Mouse (Mus musculus) midbrain, embryonic 12.5 days (tissue): ENCODE measurements around the gene Rad23a. TPM values are rescaled to one million over a fixed set of nuclear protein-coding genes. Genes with fewer than 3 reads are reported as not detected.

Source experiments
- ATAC-seq: fragments of 200-750 bp; cut with Nextera tagmentation; 2 replicates; pipeline ENCODE4 v1.8.0; 2017; ENCODE audit warnings: low read depth, moderate TSS enrichment, moderate library complexity; ENCODE audit not compliant: low FRiP score
- H3K27ac ChIP-seq: fragments of 300-500 bp; sonication (generic); replicated peaks from 2 replicates; pipeline ENCODE4 v1.5.1; 2016; ENCODE audit warnings: mild to moderate bottlenecking
- H3K27me3 ChIP-seq: fragments of 300-500 bp; sonication (generic); 2 replicates; pipeline ENCODE4 v1.6.1; 2016; ENCODE audit warnings: mild to moderate bottlenecking
- H3K36me3 ChIP-seq: fragments of 300-500 bp; sonication (generic); 2 replicates; pipeline ENCODE4 v1.6.1; 2016
- H3K4me1 ChIP-seq: fragments of 300-500 bp; sonication (generic); 2 replicates; pipeline ENCODE4 v1.6.1; 2016
- H3K4me2 ChIP-seq: fragments of 300-500 bp; sonication (generic); replicated peaks from 2 replicates; pipeline ENCODE4 v1.6.1; 2016; ENCODE audit warnings: mild to moderate bottlenecking, moderate library complexity
- H3K4me3 ChIP-seq: fragments of 300-500 bp; sonication (generic); 2 replicates; pipeline ENCODE4 v1.5.1; 2016; ENCODE audit warnings: mild to moderate bottlenecking
- H3K9ac ChIP-seq: fragments of 300-500 bp; sonication (generic); replicated peaks from 2 replicates; pipeline ENCODE4 v1.6.1; 2016; ENCODE audit warnings: mild to moderate bottlenecking, moderate library complexity
- H3K9me3 ChIP-seq: fragments of 300-500 bp; sonication (generic); 2 replicates; pipeline ENCODE4 v1.6.1; 2016; ENCODE audit warnings: mild to moderate bottlenecking
- WGBS: fragments of 180-500 bp; shearing (Covaris S2); methylation state at CpG from one replicate; pipeline ENCODE4 v1.1.7; 2016; 5-methylcytosine and 5-hydroxymethylcytosine counted together
- polyA plus RNA-seq: library from polyadenylated mRNA; unstranded; fragments of >200 nt; fragmentation: Nextera tagmentation; extraction: Ambion mirVana; gene quantifications from 2 replicates; pipeline ENCODE4 v1.2.1, GENCODE M21; 2016

Gene Rad23a
- polyA plus RNA-seq, 1 experiment from 2014 or later = 104 TPM

- Histone ChIP-seq H3K9me3 (no peaks in the 10 kb centered on the region), H3K4me1 (0 out of 2 replicates have a peak, but pooled peaks cover 3% of the 10 kb centered on the region), H3K36me3 (no peaks in the 10 kb centered on the region), H3K4me2 (peak overlapping the region; percentile 49), H3K9ac (0 out of 2 replicates have a peak overlapping the region, but pooled peaks have one; percentile 5), H3K27me3 (peaks cover 20% of the 10 kb centered on the region), H3K27ac (no peak overlapping the region), H3K4me3 (peak overlapping the region; percentile 20; the same call in 1 of the 2 replicates)
- WGBS = 0% methylated on average over 18 of the region's 18 CpGs
- peak; percentile 79; the same call in 1 of the 2 replicates for ATAC-seq
These were observed 16.8 kb downstream of the Rad23a start for GRCm38 (mm10) chr8:84823653-84824052.

- peak within 1 kb of the TSS; percentile 20; the same call in 1 of the 2 replicates for H3K4me3 ChIP-seq
These were observed 17.7 kb downstream of the Rad23a start, which contains the start of gene Dand5 for GRCm38 (mm10) chr8:84822723-84823122. TSS of gene Dand5 (minus strand) at chr8:84822823.

DNA sequence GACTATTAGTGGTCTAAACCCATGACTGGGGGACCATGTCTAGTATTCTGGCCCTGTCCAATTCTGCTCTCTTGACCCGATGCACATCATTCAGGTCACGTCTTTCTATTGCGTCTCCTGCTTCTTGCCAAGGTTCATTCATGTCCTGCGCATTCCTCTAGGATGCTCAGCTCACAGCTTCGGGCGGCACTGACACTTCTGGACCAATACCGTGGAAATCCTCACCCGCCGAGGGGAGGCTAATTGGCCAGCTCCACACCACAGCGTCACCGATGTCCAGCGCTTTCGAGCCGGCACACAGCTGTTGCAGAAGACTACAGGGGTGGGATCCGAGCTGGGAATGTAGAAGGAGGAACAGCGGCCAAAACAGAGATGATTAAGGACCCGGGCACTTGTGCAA, 24.3 kb downstream of the Rad23a start:
- Histone ChIP-seq H3K9me3 (no peaks in the 10 kb centered on the region), H3K36me3 (no peaks in the 10 kb centered on the region), H3K4me2 (no peak overlapping the region), H3K27me3 (peaks cover 48% of the 10 kb centered on the region), H3K27ac (no peak overlapping the region), H3K4me1 (peaks cover 27% of the 10 kb centered on the region), H3K4me3 (no peak overlapping the region), H3K9ac (no peak overlapping the region)
- no peak for ATAC-seq
- 75% methylated on average over 17 of the region's 17 CpGs for WGBS

More at GRCm38 (mm10) chr8:84822723-84823122, 17.7 kb downstream of the Rad23a start, which contains the start of gene Dand5:
- H3K36me3 ChIP-seq = no peaks in the 10 kb centered on the region
- H3K4me2 ChIP-seq = peak within 1 kb of the TSS; percentile 49
- H3K4me1 ChIP-seq = 0 out of 2 replicates have a peak, but pooled peaks cover 3% of the 10 kb centered on the region
- ATAC-seq = no peak
- H3K9me3 ChIP-seq = no peaks in the 10 kb centered on the region
- H3K27me3 ChIP-seq = peaks cover 20% of the 10 kb centered on the region
- 31% methylated on average over 3 of the region's 3 CpGs for WGBS
- H3K9ac ChIP-seq = peak within 1 kb of the TSS; percentile 5; the same call in 1 of the 2 replicates
- no peak within 1 kb of the TSS for H3K27ac ChIP-seq

- Histone ChIP-seq H3K9ac (peak overlapping the region; percentile 34; the same call in 1 of the 2 replicates), H3K4me1 (peaks cover 32% of the 10 kb centered on the region), H3K27ac (peak overlapping the region; percentile 30; the same call in 1 of the 2 replicates), H3K27me3 (peaks cover 54% of the 10 kb centered on the region), H3K36me3 (no peaks in the 10 kb centered on the region), H3K9me3 (no peaks in the 10 kb centered on the region), H3K4me3 (0 out of 2 replicates have a peak overlapping the region, but pooled peaks have one; percentile 12), H3K4me2 (no peak overlapping the region)
- 9% methylated on average over 9 of the region's 9 CpGs for WGBS
- peak; percentile 54 for ATAC-seq
These were observed 24.9 kb downstream of the Rad23a start for GRCm38 (mm10) chr8:84815547-84815946.

- Histone ChIP-seq H3K4me2 (no peak overlapping the region), H3K4me1 (peaks cover 36% of the 10 kb centered on the region), H3K27ac (peak overlapping the region; percentile 30; the same call in 1 of the 2 replicates), H3K4me3 (no peak overlapping the region), H3K9me3 (no peaks in the 10 kb centered on the region), H3K27me3 (peaks cover 58% of the 10 kb centered on the region), H3K36me3 (no peaks in the 10 kb centered on the region), H3K9ac (peak overlapping the region; percentile 34)
- ATAC-seq = peak; percentile 8; the same call in 1 of the 2 replicates
- WGBS = 34% methylated on average over 19 of the region's 19 CpGs
These were observed 25.7 kb downstream of the Rad23a start for GRCm38 (mm10) chr8:84814555-84815441.

GRCm38 (mm10) chr8:84814240-84814554, 26.3 kb downstream of the Rad23a start:
- no peak for ATAC-seq
- Histone ChIP-seq H3K27me3 (peaks cover 64% of the 10 kb centered on the region), H3K4me3 (no peak overlapping the region), H3K36me3 (no peaks in the 10 kb centered on the region), H3K9me3 (no peaks in the 10 kb centered on the region), H3K4me1 (peaks cover 42% of the 10 kb centered on the region), H3K9ac (0 out of 2 replicates have a peak overlapping the region, but pooled peaks have one; percentile 34), H3K4me2 (no peak overlapping the region), H3K27ac (0 out of 2 replicates have a peak overlapping the region, but pooled peaks have one; percentile 10)
- whole genome bisulfite sequencing = 83% methylated on average over 11 of the region's 11 CpGs

DNA sequence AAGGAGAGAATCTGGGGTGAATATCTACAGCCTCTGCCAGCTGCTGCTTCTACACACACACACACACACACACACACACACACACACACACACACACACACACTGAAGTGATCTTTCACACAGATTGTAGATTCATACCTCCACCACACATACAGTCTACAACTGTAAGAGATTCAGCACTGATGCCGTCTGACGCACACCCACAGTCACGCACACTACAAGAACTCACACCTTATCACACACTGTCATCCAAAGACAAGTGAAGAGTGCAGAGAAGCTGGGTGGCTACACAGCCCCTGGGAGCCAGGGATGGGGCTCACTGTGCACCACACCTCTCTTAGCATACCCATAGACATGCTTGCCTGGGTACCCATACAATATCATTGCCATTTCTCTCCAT, 26.6 kb downstream of the Rad23a start:
- WGBS = 92% methylated on average over 3 of the region's 3 CpGs
- H3K27ac ChIP-seq = 0 out of 2 replicates have a peak overlapping the region, but pooled peaks have one; percentile 10
- no peak overlapping the region for H3K4me3 ChIP-seq
- no peaks in the 10 kb centered on the region for H3K9me3 ChIP-seq
- H3K9ac ChIP-seq = no peak overlapping the region
- H3K27me3 ChIP-seq = peaks cover 68% of the 10 kb centered on the region
- no peak for ATAC-seq
- no peak overlapping the region for H3K4me2 ChIP-seq
- peaks cover 46% of the 10 kb centered on the region for H3K4me1 ChIP-seq
- no peaks in the 10 kb centered on the region for H3K36me3 ChIP-seq

DNA sequence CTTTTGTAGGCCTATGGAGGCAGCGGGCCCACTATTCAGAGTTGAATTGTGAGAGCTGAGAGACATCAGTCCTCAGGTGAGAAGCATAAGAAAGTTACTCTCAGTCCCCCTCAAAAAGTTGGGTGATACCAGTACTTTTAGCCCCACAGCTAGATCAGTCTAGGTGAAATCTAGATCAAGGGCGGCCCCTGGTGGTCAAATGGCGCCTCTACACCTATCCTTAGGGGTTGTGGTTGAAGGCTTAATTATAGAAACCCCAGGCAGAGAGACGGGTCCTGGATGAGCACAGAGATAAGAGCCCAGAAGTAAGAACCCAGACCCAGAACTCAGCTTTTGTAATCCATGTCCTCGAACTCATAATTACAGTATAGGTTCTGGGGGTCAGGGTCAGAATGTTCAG, 27.4 kb downstream of the Rad23a start:
- peaks cover 46% of the 10 kb centered on the region for H3K4me1 ChIP-seq
- 3% methylated on average over 5 of the region's 5 CpGs for WGBS
- ATAC-seq = no peak
- H3K27me3 ChIP-seq = peaks cover 76% of the 10 kb centered on the region
- H3K4me3 ChIP-seq = no peak overlapping the region
- H3K9ac ChIP-seq = no peak overlapping the region
- no peaks in the 10 kb centered on the region for H3K9me3 ChIP-seq
- H3K36me3 ChIP-seq = no peaks in the 10 kb centered on the region
- no peak overlapping the region for H3K27ac ChIP-seq
- no peak overlapping the region for H3K4me2 ChIP-seq

DNA sequence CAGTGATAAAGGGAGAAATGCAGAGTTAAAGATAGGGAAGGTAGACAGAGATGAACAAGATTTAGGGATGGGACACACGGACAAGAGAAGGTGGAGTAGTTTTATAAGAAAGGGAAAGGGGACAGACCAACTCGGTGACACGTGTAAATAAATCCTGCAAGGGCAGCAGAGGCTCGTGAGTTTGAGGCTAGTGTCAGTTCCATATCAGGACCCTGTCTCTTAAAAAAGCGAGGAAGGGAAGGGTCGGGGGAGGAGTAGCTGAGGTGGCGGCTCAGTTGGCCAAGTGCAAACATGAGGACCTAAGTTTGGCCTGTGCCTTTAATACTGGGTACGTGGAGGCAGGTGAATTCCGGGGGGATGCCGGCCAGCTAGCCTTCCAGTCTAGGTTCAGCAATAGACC, 29.2 kb downstream of the Rad23a start:
- WGBS = 14% methylated on average over 10 of the region's 10 CpGs
- peak overlapping the region; percentile 51 for H3K4me2 ChIP-seq
- peaks cover 87% of the 10 kb centered on the region for H3K27me3 ChIP-seq
- H3K9me3 ChIP-seq = no peaks in the 10 kb centered on the region
- no peaks in the 10 kb centered on the region for H3K36me3 ChIP-seq
- ATAC-seq = peak; percentile 1; the same call in 1 of the 2 replicates
- H3K9ac ChIP-seq = peak overlapping the region; percentile 39
- peaks cover 46% of the 10 kb centered on the region for H3K4me1 ChIP-seq
- H3K4me3 ChIP-seq = peak overlapping the region; percentile 26
- peak overlapping the region; percentile 65 for H3K27ac ChIP-seq

GRCm38 (mm10) chr8:84810896-84811295, 29.6 kb downstream of the Rad23a start:
- peak overlapping the region; percentile 39 for H3K9ac ChIP-seq

DNA sequence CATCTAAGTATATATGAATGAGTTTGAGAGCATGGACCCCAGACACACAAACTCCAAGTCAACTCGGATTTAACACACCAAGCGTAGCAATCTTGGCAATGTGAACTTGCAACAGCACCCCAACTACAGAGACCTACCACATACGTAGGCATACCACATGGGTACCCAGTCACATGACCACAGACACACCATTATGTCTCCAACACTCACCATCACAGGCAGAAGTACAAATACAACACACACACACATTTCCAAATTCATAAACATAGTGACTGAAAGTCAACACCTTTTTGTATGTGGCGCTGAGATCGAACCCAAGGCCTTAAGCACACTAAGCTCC, 30.6 kb downstream of the Rad23a start:
- 73% methylated on average over 5 of the region's 5 CpGs for WGBS
- no peak for ATAC-seq
- Histone ChIP-seq H3K4me1 (peaks cover 41% of the 10 kb centered on the region), H3K4me2 (no peak overlapping the region), H3K4me3 (no peak overlapping the region), H3K9ac (no peak overlapping the region), H3K27ac (no peak overlapping the region), H3K27me3 (peaks cover 91% of the 10 kb centered on the region), H3K9me3 (no peaks in the 10 kb centered on the region), H3K36me3 (no peaks in the 10 kb centered on the region)

More at GRCm38 (mm10) chr8:84810896-84811295, 29.6 kb downstream of the Rad23a start:
- WGBS = under 1% methylated on average over 27 of the region's 32 CpGs
- Histone ChIP-seq H3K4me2 (peak overlapping the region; percentile 51), H3K9me3 (no peaks in the 10 kb centered on the region), H3K27ac (peak overlapping the region; percentile 65), H3K36me3 (no peaks in the 10 kb centered on the region), H3K27me3 (peaks cover 87% of the 10 kb centered on the region), H3K4me1 (peaks cover 46% of the 10 kb centered on the region), H3K4me3 (peak overlapping the region; percentile 26)
- peak; percentile 87 for ATAC-seq
